Mouse (Mus musculus) megakaryocyte-erythroid progenitor cell, adult 5-6 weeks (primary cell): ENCODE results near the gene Plekhm2. TPM values are rescaled to one million over a fixed set of nuclear protein-coding genes. Genes with fewer than 3 reads are reported as not detected.
A peak's percentile ranks its signal among the peaks of the same experiment; 100 is the strongest.

ENCODE experiments used
- ATAC-seq: replicated peaks from 2 replicates; pipeline ENCODE4 v1.8.0; 2016; ENCODE audit warnings: mild to moderate bottlenecking, inconsistent platforms; ENCODE audit not compliant: severe bottlenecking, poor library complexity, low FRiP score, low TSS enrichment
- total RNA-seq, 2 experiments: library from RNA; stranded (forward) in 1 of 2; stranded (reverse) in 1 of 2; fragments of 200-1000, 215-1000 nt in 1 of 2; fragments of >200 nt in 1 of 2; fragmentation: Nextera tagmentation in 1 of 2; gene quantifications; 2 replicates each; pipeline ENCODE4 v1.2.3; 2014 to 2017

Plekhm2 gene
- total RNA-seq, 2 experiments from 2014 or later = 16.9 to 22.4 TPM

GRCm38 (mm10) chr4:141591547-141591946 is 73.2 kb downstream of the Plekhm2 start:
- ATAC-seq = peak; percentile 51; the same call in 1 of the 2 replicates

- no peak for ATAC-seq
Measured at GRCm38 (mm10) chr4:141583919-141584318, 80.8 kb downstream of the Plekhm2 start.

- no peak for ATAC-seq
Measured at GRCm38 (mm10) chr4:141581051-141581450, 83.6 kb downstream of the Plekhm2 start.

GRCm38 (mm10) chr4:141578833-141579232 is 85.9 kb downstream of the Plekhm2 start:
- ATAC-seq = peak; percentile 82

GRCm38 (mm10) chr4:141576877-141577276 is 87.8 kb downstream of the Plekhm2 start:
- no peak for ATAC-seq

- no peak for ATAC-seq
Measured at GRCm38 (mm10) chr4:141576404-141576803, 88.3 kb downstream of the Plekhm2 start.

Other genes starting within 250 kb of the Plekhm2 start
- gene Clcnkb, start 248.9 kb downstream of the Plekhm2 start, total RNA-seq (2014; fragmentation: Nextera tagmentation) = not detected in 2 replicates
- gene Clcnkb, start 248.9 kb downstream of the Plekhm2 start, total RNA-seq (2017) = not detected in 2 replicates
- gene Hspb7, start 244.1 kb downstream of the Plekhm2 start, total RNA-seq (2014; fragmentation: Nextera tagmentation) = not detected in 2 replicates
- gene Hspb7, start 244.1 kb downstream of the Plekhm2 start, total RNA-seq (2017) = not detected in 2 replicates
- gene Srarp, start 228.8 kb downstream of the Plekhm2 start, total RNA-seq (2014; fragmentation: Nextera tagmentation) = not detected in 2 replicates
- not detected in 2 replicates for gene Srarp, start 228.8 kb downstream of the Plekhm2 start, total RNA-seq (2017)
- gene Zbtb17, start 220.2 kb downstream of the Plekhm2 start, total RNA-seq (2014; fragmentation: Nextera tagmentation) = 13.4 and 16.6 TPM in 2 replicates
- gene Zbtb17, start 220.2 kb downstream of the Plekhm2 start, total RNA-seq (2017) = 21.5 and 26.6 TPM in 2 replicates
- 64.2 and 81.5 TPM in 2 replicates for gene Spen, start 126.3 kb downstream of the Plekhm2 start, total RNA-seq (2014; fragmentation: Nextera tagmentation)
- gene Spen, start 126.3 kb downstream of the Plekhm2 start, total RNA-seq (2017) = 21.1 and 40.5 TPM in 2 replicates
- not detected in 2 replicates for gene Fblim1, start 58.8 kb downstream of the Plekhm2 start, total RNA-seq (2014; fragmentation: Nextera tagmentation)
- not detected in 2 replicates for gene Fblim1, start 58.8 kb downstream of the Plekhm2 start, total RNA-seq (2017)
- 0.37 TPM in 1 of 2 replicates, not detected in the other for gene Tmem82, start 46.3 kb downstream of the Plekhm2 start, total RNA-seq (2014; fragmentation: Nextera tagmentation)
- gene Tmem82, start 46.3 kb downstream of the Plekhm2 start, total RNA-seq (2017) = 0.52 and 0.57 TPM in 2 replicates
- not detected in 2 replicates for gene Slc25a34, start 41.1 kb downstream of the Plekhm2 start, total RNA-seq (2014; fragmentation: Nextera tagmentation)
- gene Slc25a34, start 41.1 kb downstream of the Plekhm2 start, total RNA-seq (2017) = 0.65 TPM in 1 of 2 replicates, not detected in the other
- 19.1 and 23.4 TPM in 2 replicates for gene Rsc1a1, start 20.7 kb upstream of the Plekhm2 start, total RNA-seq (2014; fragmentation: Nextera tagmentation)
- 17.1 and 26.1 TPM in 2 replicates for gene Rsc1a1, start 20.7 kb upstream of the Plekhm2 start, total RNA-seq (2017)
- gene Ddi2, start 58.5 kb upstream of the Plekhm2 start, total RNA-seq (2014; fragmentation: Nextera tagmentation) = 31.1 and 50.4 TPM in 2 replicates
- gene Ddi2, start 58.5 kb upstream of the Plekhm2 start, total RNA-seq (2017) = 24.8 and 43.8 TPM in 2 replicates
- 2.2 TPM in 1 of 2 replicates, not detected in the other for gene Agmat, start 81.8 kb upstream of the Plekhm2 start, total RNA-seq (2014; fragmentation: Nextera tagmentation)
- gene Agmat, start 81.8 kb upstream of the Plekhm2 start, total RNA-seq (2017) = not detected in 2 replicates
- 10.7 and 11.4 TPM in 2 replicates for gene Dnajc16, start 126.0 kb upstream of the Plekhm2 start, total RNA-seq (2014; fragmentation: Nextera tagmentation)
- 3.2 and 6.0 TPM in 2 replicates for gene Dnajc16, start 126.0 kb upstream of the Plekhm2 start, total RNA-seq (2017)
- gene Casp9, start 128.7 kb upstream of the Plekhm2 start, total RNA-seq (2014; fragmentation: Nextera tagmentation) = 16.5 and 17.0 TPM in 2 replicates
- gene Casp9, start 128.7 kb upstream of the Plekhm2 start, total RNA-seq (2017) = 11.4 and 18.1 TPM in 2 replicates
- not detected in 2 replicates for gene Cela2a, start 161.3 kb upstream of the Plekhm2 start, total RNA-seq (2014; fragmentation: Nextera tagmentation)
- not detected in 2 replicates for gene Cela2a, start 161.3 kb upstream of the Plekhm2 start, total RNA-seq (2017)
- gene Ctrc, start 181.5 kb upstream of the Plekhm2 start, total RNA-seq (2014; fragmentation: Nextera tagmentation) = not detected in 2 replicates
- gene Ctrc, start 181.5 kb upstream of the Plekhm2 start, total RNA-seq (2017) = not detected in 2 replicates
- gene Efhd2, start 210.0 kb upstream of the Plekhm2 start, total RNA-seq (2014; fragmentation: Nextera tagmentation) = 22.7 and 43.7 TPM in 2 replicates
- 31.2 and 36.4 TPM in 2 replicates for gene Efhd2, start 210.0 kb upstream of the Plekhm2 start, total RNA-seq (2017)